In genomic region chr11:46358369-46358768, GRCm38 (mm10) we compare ENCODE assay signal across 23 mouse cellular contexts. TPM values are rescaled to one million over a fixed set of nuclear protein-coding genes. Genes with fewer than 3 reads are reported as not detected.
"Had no signal": no experiment of that assay in that cellular context is flagged by ENCODE, and none has a peak within 500 bp of the region (broad histone marks: within the 10 kb centered on the region; RNA-seq: fewer than 3 reads in every experiment).

No protein-coding gene starts in this region.

- H3K27ac ChIP-seq: midbrain, embryonic 10.5 days; midbrain, embryonic 12.5 days; neural tube, embryonic 13.5 days; neural tube, embryonic 15.5 days; stomach, embryonic 15.5 days; stomach, postnatal 0 days had no signal

- H3K9ac ChIP-seq: lung, embryonic 14.5 days; midbrain, embryonic 12.5 days; neural tube, embryonic 13.5 days; neural tube, embryonic 15.5 days; stomach, embryonic 15.5 days had no signal

- H3K36me3 ChIP-seq: midbrain, embryonic 10.5 days; midbrain, embryonic 12.5 days; neural tube, embryonic 13.5 days; neural tube, embryonic 15.5 days; stomach, embryonic 15.5 days had no signal

- DNase-seq: lung, adult 18-20 months; lung, embryonic 14.5 days; lung, postnatal 10 days; lung, postnatal 4 days; midbrain, embryonic 14.5 days; retina, postnatal 1 day; right cerebral cortex, adult 18-20 months; right cerebral cortex, postnatal 25 days; right cerebral cortex, postnatal 4 days; spleen, adult 18-20 months; thymus, adult 2 months; thymus, postnatal 4 days had no signal

- ATAC-seq: midbrain, embryonic 16.5 days had no signal

- H3K9me3 ChIP-seq: midbrain, embryonic 10.5 days; midbrain, embryonic 12.5 days; neural tube, embryonic 13.5 days; neural tube, embryonic 15.5 days; stomach, embryonic 15.5 days had no signal

- H3K27me3 ChIP-seq: midbrain, embryonic 12.5 days; neural tube, embryonic 13.5 days; neural tube, embryonic 15.5 days; stomach, embryonic 15.5 days had no signal

- H3K4me1 ChIP-seq: midbrain, embryonic 10.5 days; midbrain, embryonic 12.5 days; neural tube, embryonic 13.5 days; neural tube, embryonic 15.5 days; stomach, embryonic 15.5 days had no signal

- H3K4me2 ChIP-seq: lung, embryonic 14.5 days; midbrain, embryonic 12.5 days; neural tube, embryonic 13.5 days; neural tube, embryonic 15.5 days; stomach, embryonic 15.5 days had no signal

- H3K4me3 ChIP-seq: midbrain, embryonic 10.5 days; midbrain, embryonic 12.5 days; myocyte; neural tube, embryonic 13.5 days; neural tube, embryonic 15.5 days; stomach, embryonic 15.5 days had no signal

RNA-seq across cellular contexts. Expression of gene Itk, which starts 30.9 kb away (rescaled TPM):
- polyA plus RNA-seq: midbrain, embryonic 14.5 days; midbrain, embryonic 16.5 days; neural tube, embryonic 11.5 days; neural tube, embryonic 13.5 days; neural tube, embryonic 15.5 days had no signal

RNA-seq across cellular contexts. Expression of gene Fam71b, which starts 38.0 kb away (rescaled TPM):
- polyA plus RNA-seq: lung, embryonic 14.5 days; lung, embryonic 16.5 days; midbrain, embryonic 10.5 days; midbrain, embryonic 12.5 days; midbrain, embryonic 14.5 days; midbrain, embryonic 16.5 days; neural tube, embryonic 11.5 days; neural tube, embryonic 13.5 days; neural tube, embryonic 15.5 days; stomach, embryonic 15.5 days; stomach, postnatal 0 days; urinary bladder, adult 2 months had no signal
